Mouse (Mus musculus) forebrain, embryonic 10.5 days (tissue): ENCODE data around the gene Timm8a2. TPM values are rescaled to one million over a fixed set of nuclear protein-coding genes. Genes with fewer than 3 reads are reported as not detected.

Source experiments
- DNase-seq: peaks from one replicate; pipeline ENCODE4 v3.0.0-alpha.2; 2017; ENCODE audit warnings: low spot score; ENCODE audit errors: extremely low spot score
- H3K27ac ChIP-seq: fragments of 300-500 bp; sonication (generic); 2 replicates; pipeline ENCODE4 v1.5.1; 2016; ENCODE audit warnings: mild to moderate bottlenecking
- H3K27me3 ChIP-seq: fragments of 300-500 bp; sonication (generic); 2 replicates; pipeline ENCODE4 v1.6.1; 2016; ENCODE audit warnings: mild to moderate bottlenecking; ENCODE audit not compliant: poor library complexity, severe bottlenecking
- H3K36me3 ChIP-seq: fragments of 300-500 bp; sonication (generic); replicated peaks from 2 replicates; pipeline ENCODE4 v1.6.1; 2016; ENCODE audit warnings: mild to moderate bottlenecking, moderate library complexity
- H3K4me1 ChIP-seq: fragments of 300-500 bp; sonication (generic); 2 replicates; pipeline ENCODE4 v1.6.1; 2016
- H3K4me3 ChIP-seq: fragments of 300-500 bp; sonication (generic); 2 replicates; pipeline ENCODE4 v1.5.1; 2016; ENCODE audit warnings: mild to moderate bottlenecking, moderate library complexity
- H3K9me3 ChIP-seq: fragments of 300-500 bp; sonication (generic); 2 replicates; pipeline ENCODE4 v1.6.1; 2016; ENCODE audit warnings: mild to moderate bottlenecking, moderate library complexity
- WGBS: fragments of 180-500 bp; shearing (Covaris S2); methylation state at CpG from one replicate; pipeline ENCODE4 v1.1.7; 2016; 5-methylcytosine and 5-hydroxymethylcytosine counted together
- polyA plus RNA-seq: library from polyadenylated mRNA; unstranded; fragments of >200 nt; fragmentation: Nextera tagmentation; extraction: Ambion mirVana; gene quantifications from 2 replicates; pipeline ENCODE4 v1.2.1, GENCODE M21; 2016

Gene Timm8a2
- not detected in 2 replicates for polyA plus RNA-seq

GRCm38 (mm10) chr14:122034451-122034850 is at the start of gene Timm8a2:
Gene Timm8a2 (plus strand): TSS chr14:122034674.
- no peaks in the 10 kb centered on the region for H3K9me3 ChIP-seq
- 94% methylated on average over 13 of the region's 13 CpGs for WGBS
- no peaks in the 10 kb centered on the region for H3K36me3 ChIP-seq
- H3K4me3 ChIP-seq, result no peak within 1 kb of the TSS
- H3K4me1 ChIP-seq, result no peaks in the 10 kb centered on the region
- DNase-seq, result no peak
- no peak within 1 kb of the TSS for H3K27ac ChIP-seq
- H3K27me3 ChIP-seq, result no peaks in the 10 kb centered on the region

DNA sequence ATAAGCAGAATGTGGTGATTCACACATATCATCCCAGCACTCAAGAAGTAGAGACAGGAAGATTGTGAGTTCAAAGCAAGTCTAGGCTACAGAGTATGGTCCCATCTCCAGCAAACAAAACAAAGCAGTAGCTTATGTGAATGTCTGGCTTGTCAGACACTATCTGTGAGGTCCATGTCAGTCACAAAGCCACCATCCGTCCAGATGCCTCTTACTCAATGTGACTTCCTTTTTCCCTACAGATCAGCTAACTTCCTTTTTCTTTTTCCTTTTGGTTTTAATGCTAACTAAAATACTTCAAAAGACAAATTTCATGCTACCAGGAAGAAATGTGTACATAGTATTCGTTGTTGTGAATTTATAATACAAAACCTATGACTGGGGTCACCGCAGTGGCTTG is 49.0 kb upstream of the Timm8a2 start:
- no peak overlapping the region for H3K27ac ChIP-seq
- H3K4me3 ChIP-seq, result no peak overlapping the region
- no peaks in the 10 kb centered on the region for H3K27me3 ChIP-seq
- H3K4me1 ChIP-seq, result peaks cover 10% of the 10 kb centered on the region
- H3K9me3 ChIP-seq, result no peaks in the 10 kb centered on the region
- peaks cover 3% of the 10 kb centered on the region; the same call in 1 of the 2 replicates for H3K36me3 ChIP-seq
- WGBS, result 89% methylated on average over 3 of the region's 3 CpGs
- no peak for DNase-seq

DNA sequence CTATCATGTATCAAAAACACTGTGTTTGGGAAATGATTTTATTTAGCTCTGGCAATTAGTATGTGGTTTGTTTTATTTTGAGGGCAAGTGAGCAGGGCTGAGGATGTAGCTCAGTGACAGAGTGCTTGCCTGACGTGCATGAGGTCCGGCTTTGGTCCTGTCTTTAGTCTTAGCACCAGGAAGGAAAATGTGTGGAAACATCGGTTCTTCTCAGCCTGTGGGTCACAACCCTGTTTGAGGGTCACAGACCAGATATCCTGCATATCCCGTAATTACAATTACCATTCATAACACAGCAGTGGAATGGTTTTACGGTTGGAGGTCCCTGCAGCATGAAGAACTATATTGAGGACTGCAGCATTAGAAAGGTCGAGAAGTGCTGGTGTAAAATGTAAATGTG is 48.4 kb upstream of the Timm8a2 start:
- WGBS, result 90% methylated on average over 6 of the region's 6 CpGs
- H3K4me1 ChIP-seq, result peaks cover 10% of the 10 kb centered on the region
- DNase-seq, result no peak
- H3K27me3 ChIP-seq, result no peaks in the 10 kb centered on the region
- peaks cover 3% of the 10 kb centered on the region; the same call in 1 of the 2 replicates for H3K36me3 ChIP-seq
- no peaks in the 10 kb centered on the region for H3K9me3 ChIP-seq
- no peak overlapping the region for H3K27ac ChIP-seq
- no peak overlapping the region for H3K4me3 ChIP-seq

DNA sequence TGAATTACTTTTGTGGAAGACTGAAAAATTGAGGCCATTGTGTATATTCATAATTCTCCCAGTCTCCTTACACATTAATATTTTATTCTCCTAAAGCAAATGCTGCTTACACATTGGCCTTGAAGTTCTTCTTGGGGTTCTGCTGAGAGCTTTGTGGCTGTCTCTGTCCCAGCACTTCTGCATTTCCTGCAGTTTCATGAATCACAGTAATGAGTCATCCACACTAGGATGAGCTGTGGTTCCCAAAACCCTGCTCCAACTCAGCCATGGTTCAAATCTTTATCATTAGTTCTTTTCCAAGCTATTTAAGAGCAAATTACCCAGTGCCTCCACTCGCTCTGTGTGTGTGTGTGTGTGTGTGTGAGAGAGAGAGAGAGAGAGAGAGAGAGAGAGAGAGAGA is 47.2 kb upstream of the Timm8a2 start:
- Histone ChIP-seq H3K9me3 (no peaks in the 10 kb centered on the region), H3K27me3 (no peaks in the 10 kb centered on the region), H3K4me1 (peaks cover 10% of the 10 kb centered on the region), H3K36me3 (peaks cover 3% of the 10 kb centered on the region; the same call in 1 of the 2 replicates), H3K4me3 (no peak overlapping the region), H3K27ac (no peak overlapping the region)
- 94% methylated on average over 1 of the region's 1 CpGs for WGBS
- no peak for DNase-seq

- H3K9me3 ChIP-seq, result no peaks in the 10 kb centered on the region
- H3K27ac ChIP-seq, result no peak overlapping the region
- no peak overlapping the region for H3K4me3 ChIP-seq
- DNase-seq, result no peak
- peaks cover 3% of the 10 kb centered on the region; the same call in 1 of the 2 replicates for H3K36me3 ChIP-seq
- H3K4me1 ChIP-seq, result peaks cover 10% of the 10 kb centered on the region
- H3K27me3 ChIP-seq, result no peaks in the 10 kb centered on the region
- WGBS, result 85% methylated on average over 4 of the region's 4 CpGs
Measured at GRCm38 (mm10) chr14:121987691-121988090, 46.8 kb upstream of the Timm8a2 start.

- peaks cover 11% of the 10 kb centered on the region for H3K36me3 ChIP-seq
- H3K9me3 ChIP-seq, result no peaks in the 10 kb centered on the region
- WGBS, result 96% methylated on average over 3 of the region's 3 CpGs
- H3K4me3 ChIP-seq, result no peak overlapping the region
- peaks cover 2% of the 10 kb centered on the region for H3K4me1 ChIP-seq
- H3K27ac ChIP-seq, result no peak overlapping the region
- H3K27me3 ChIP-seq, result no peaks in the 10 kb centered on the region
- no peak for DNase-seq
Measured at GRCm38 (mm10) chr14:121989331-121989730, 45.1 kb upstream of the Timm8a2 start.

- peaks cover 16% of the 10 kb centered on the region for H3K36me3 ChIP-seq
- no peak overlapping the region for H3K4me3 ChIP-seq
- no peak for DNase-seq
- H3K27me3 ChIP-seq, result no peaks in the 10 kb centered on the region
- WGBS, result 95% methylated on average over 3 of the region's 3 CpGs
- no peak overlapping the region for H3K27ac ChIP-seq
- no peaks in the 10 kb centered on the region for H3K9me3 ChIP-seq
- no peaks in the 10 kb centered on the region for H3K4me1 ChIP-seq
Measured at GRCm38 (mm10) chr14:121989869-121990268, 44.6 kb upstream of the Timm8a2 start.

- 89% methylated on average over 6 of the region's 6 CpGs for WGBS
- H3K36me3 ChIP-seq, result peaks cover 26% of the 10 kb centered on the region
Measured at GRCm38 (mm10) chr14:121990897-121991296, 43.6 kb upstream of the Timm8a2 start.

DNA sequence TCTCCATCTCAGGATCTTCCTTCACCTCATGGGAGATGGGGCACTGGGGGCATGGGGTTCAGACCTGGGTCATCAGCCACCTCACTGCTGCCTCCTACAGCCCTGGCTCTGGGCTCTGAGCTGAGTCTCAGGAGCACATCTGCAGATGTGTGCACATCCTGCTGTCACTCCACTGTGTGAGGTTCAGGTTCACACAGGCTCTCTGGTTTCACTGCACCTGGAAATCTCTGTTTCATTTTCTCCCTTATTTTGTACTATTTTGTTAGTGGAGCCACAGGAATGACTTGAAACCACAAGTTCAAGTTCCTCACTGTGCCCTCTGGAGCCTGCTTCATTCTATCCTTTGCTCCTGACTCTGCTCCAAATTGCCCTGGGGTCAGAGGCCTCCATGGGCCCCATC is 42.6 kb upstream of the Timm8a2 start:
- Histone ChIP-seq H3K4me3 (no peak overlapping the region), H3K27me3 (no peaks in the 10 kb centered on the region), H3K4me1 (no peaks in the 10 kb centered on the region), H3K27ac (no peak overlapping the region), H3K36me3 (peaks cover 36% of the 10 kb centered on the region), H3K9me3 (no peaks in the 10 kb centered on the region)
- no peak for DNase-seq

More at GRCm38 (mm10) chr14:121990897-121991296, 43.6 kb upstream of the Timm8a2 start:
- no peaks in the 10 kb centered on the region for H3K9me3 ChIP-seq
- DNase-seq, result no peak
- H3K27ac ChIP-seq, result no peak overlapping the region
- no peaks in the 10 kb centered on the region for H3K4me1 ChIP-seq
- no peak overlapping the region for H3K4me3 ChIP-seq
- no peaks in the 10 kb centered on the region for H3K27me3 ChIP-seq

- no peaks in the 10 kb centered on the region for H3K4me1 ChIP-seq
Measured at GRCm38 (mm10) chr14:121992395-121993280, 41.8 kb upstream of the Timm8a2 start.

DNA sequence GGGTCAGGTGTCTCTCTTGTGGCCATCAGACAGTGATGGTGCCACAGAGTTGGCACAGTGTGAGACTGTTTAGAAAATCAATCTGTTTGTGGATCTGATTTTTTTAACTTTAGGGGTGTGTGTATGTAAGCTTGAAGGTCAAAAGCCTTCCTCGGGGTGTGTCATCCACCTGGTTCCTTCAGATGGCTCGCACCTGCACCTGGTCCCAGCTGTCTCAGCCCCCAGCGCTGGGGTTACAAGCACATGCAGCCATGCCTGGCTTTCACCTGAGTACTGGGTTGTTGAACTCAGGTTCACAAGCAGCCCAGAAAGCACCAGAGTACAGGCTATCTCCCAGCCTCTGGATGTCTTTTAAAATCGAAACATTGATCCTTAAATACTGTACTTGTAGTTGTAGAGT is 40.9 kb upstream of the Timm8a2 start:
- Histone ChIP-seq H3K36me3 (peaks cover 46% of the 10 kb centered on the region), H3K27ac (no peak overlapping the region), H3K4me1 (no peaks in the 10 kb centered on the region), H3K4me3 (no peak overlapping the region), H3K27me3 (no peaks in the 10 kb centered on the region), H3K9me3 (no peaks in the 10 kb centered on the region)
- WGBS, result 98% methylated on average over 4 of the region's 4 CpGs
- no peak for DNase-seq

More at GRCm38 (mm10) chr14:121992395-121993280, 41.8 kb upstream of the Timm8a2 start:
- Histone ChIP-seq H3K9me3 (no peaks in the 10 kb centered on the region), H3K4me3 (no peak overlapping the region), H3K36me3 (peaks cover 41% of the 10 kb centered on the region), H3K27ac (no peak overlapping the region), H3K27me3 (no peaks in the 10 kb centered on the region)
- WGBS, result 90% methylated on average over 13 of the region's 13 CpGs
- no peak for DNase-seq

GRCm38 (mm10) chr14:121994171-121994700 is 40.2 kb upstream of the Timm8a2 start:
- WGBS, result 96% methylated on average over 17 of the region's 17 CpGs
- H3K9me3 ChIP-seq, result no peaks in the 10 kb centered on the region
- DNase-seq, result no peak

More at GRCm38 (mm10) chr14:121994171-121994700, 40.2 kb upstream of the Timm8a2 start:
- no peak overlapping the region for H3K27ac ChIP-seq
- H3K36me3 ChIP-seq, result peaks cover 48% of the 10 kb centered on the region
- H3K27me3 ChIP-seq, result no peaks in the 10 kb centered on the region
- H3K4me1 ChIP-seq, result no peaks in the 10 kb centered on the region
- H3K4me3 ChIP-seq, result no peak overlapping the region
